Mouse (Mus musculus) limb, embryonic 11.5 days (tissue): ENCODE measurements at regions not wholly inside any gene's neighbourhood (a gene's known extent, or its start where the extent isn't known, plus 50 kb on each side); places are given as distances from the start of the nearest gene placed in this dataset.

ENCODE experiments used
- ATAC-seq: fragments of 200-750 bp; cut with Nextera tagmentation; 2 replicates; pipeline ENCODE4 v1.8.0; 2017; ENCODE audit warnings: low read depth; ENCODE audit not compliant: insufficient number of reproducible peaks, low FRiP score, low TSS enrichment
- DNase-seq: peaks from one replicate; pipeline ENCODE4 v3.0.0-alpha.2; 2015; ENCODE audit warnings: low spot score
- H3K27ac ChIP-seq: fragments of 300-500 bp; sonication (generic); replicated peaks from 2 replicates; pipeline ENCODE4 v1.5.1; 2014; ENCODE audit warnings: low read depth, mild to moderate bottlenecking, low read length
- H3K27me3 ChIP-seq: fragments of 300-500 bp; sonication (generic); 2 replicates; pipeline ENCODE4 v1.6.1; 2014; ENCODE audit warnings: mild to moderate bottlenecking, low read length, mixed read lengths; ENCODE audit not compliant: control insufficient read depth, insufficient read depth
- H3K36me3 ChIP-seq: fragments of 300-500 bp; sonication (generic); 2 replicates; pipeline ENCODE4 v1.6.1; 2014; ENCODE audit warnings: mild to moderate bottlenecking, low read length, moderate library complexity, mixed read lengths; ENCODE audit not compliant: control insufficient read depth, insufficient read depth
- H3K4me1 ChIP-seq: fragments of 300-500 bp; sonication (generic); 2 replicates; pipeline ENCODE4 v1.6.1; 2014; ENCODE audit warnings: low read length, mixed read lengths; ENCODE audit not compliant: control insufficient read depth, insufficient read depth
- H3K4me2 ChIP-seq: fragments of 300-500 bp; sonication (generic); 2 replicates; pipeline ENCODE4 v1.6.1; 2014; ENCODE audit warnings: low read depth, mild to moderate bottlenecking, moderate library complexity; ENCODE audit not compliant: severe bottlenecking
- H3K4me3 ChIP-seq: fragments of 300-500 bp; sonication (generic); 2 replicates; pipeline ENCODE4 v1.5.1; 2014; ENCODE audit warnings: low read depth, low read length
- H3K9ac ChIP-seq: fragments of 300-500 bp; sonication (generic); 2 replicates; pipeline ENCODE4 v1.6.1; 2014; ENCODE audit warnings: mild to moderate bottlenecking, low read length
- H3K9me3 ChIP-seq: fragments of 300-500 bp; sonication (generic); 2 replicates; pipeline ENCODE4 v1.6.1; 2016; ENCODE audit warnings: low read length; ENCODE audit not compliant: control insufficient read depth
- WGBS: fragments of 180-500 bp; shearing (Covaris S2); extraction: QIAGEN DNeasy Blood & Tissue Kit; methylation state at CpG from one replicate; pipeline ENCODE4 v1.1.7; 2014; 5-methylcytosine and 5-hydroxymethylcytosine counted together

DNA sequence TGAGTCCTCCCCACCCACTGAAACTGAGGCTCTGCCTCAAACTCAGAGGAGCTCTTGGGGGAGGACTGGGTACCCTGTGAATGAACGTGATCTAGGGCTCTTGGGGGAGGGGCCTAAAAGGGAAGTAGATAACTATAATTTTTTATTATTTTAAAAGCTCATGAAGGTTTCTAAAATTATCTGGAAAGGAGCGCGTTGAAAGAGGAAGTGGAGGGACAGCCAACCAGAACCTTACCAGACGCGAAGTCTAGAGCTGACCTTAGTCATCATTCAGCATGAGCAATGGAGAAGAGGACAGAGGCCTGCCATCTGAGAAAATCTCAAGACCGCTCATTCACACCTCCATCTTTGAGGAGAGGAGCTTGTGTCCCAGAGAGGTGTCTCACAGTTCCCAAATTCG is 98.0 kb upstream of the Atxn1 start:
- Histone ChIP-seq H3K36me3 (no peaks in the 10 kb centered on the region), H3K4me3 (no peak overlapping the region), H3K27me3 (no peaks in the 10 kb centered on the region), H3K27ac (no peak overlapping the region), H3K4me1 (no peaks in the 10 kb centered on the region), H3K9ac (no peak overlapping the region), H3K4me2 (no peak overlapping the region), H3K9me3 (no peaks in the 10 kb centered on the region)
- no peak for ATAC-seq
- no peak for DNase-seq
- 92% methylated on average over 7 of the region's 7 CpGs for WGBS

DNA sequence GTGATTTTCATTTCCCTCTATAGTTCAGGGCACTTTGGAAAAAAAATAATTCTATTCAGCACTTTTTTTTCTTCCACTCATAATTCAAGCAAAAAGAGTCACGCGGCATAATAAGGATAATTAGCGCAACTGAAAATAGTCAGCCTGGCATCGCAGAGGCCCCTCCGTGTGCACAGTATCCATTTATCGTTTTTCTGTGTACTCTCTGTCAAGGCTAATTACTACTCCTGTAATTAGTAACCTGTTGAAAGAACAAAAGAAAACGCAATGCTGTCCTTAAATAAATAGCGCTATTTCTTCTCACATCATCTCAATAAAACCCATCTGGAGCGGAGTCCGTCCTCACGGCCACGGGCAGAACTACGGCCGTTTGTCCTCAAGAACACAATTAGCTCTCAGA is 95.1 kb upstream of the Atxn1 start:
- 85% methylated on average over 14 of the region's 14 CpGs for WGBS

DNA sequence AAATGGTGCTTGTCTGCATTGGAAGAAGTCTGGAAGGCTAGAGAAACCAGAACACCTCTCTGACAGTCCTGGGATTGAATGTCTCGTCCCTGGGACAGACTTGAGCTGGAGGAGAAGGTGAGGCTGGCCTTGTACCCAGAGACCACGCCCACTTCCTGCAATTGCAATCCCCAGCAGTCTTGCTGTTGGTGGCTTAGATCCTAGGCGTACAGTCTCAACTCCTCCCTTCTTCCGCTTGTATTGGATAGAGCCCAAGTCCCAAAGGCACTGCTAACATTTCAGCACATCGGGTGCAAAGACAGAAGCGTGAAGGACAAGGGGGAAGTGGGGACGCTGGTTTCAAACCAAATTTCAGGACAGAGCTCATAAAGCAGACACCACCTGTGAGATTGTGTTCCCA is 94.1 kb upstream of the Atxn1 start:
- DNase-seq = no peak
- no peak overlapping the region for H3K9ac ChIP-seq
- H3K27me3 ChIP-seq = no peaks in the 10 kb centered on the region
- H3K4me1 ChIP-seq = no peaks in the 10 kb centered on the region
- no peak overlapping the region for H3K27ac ChIP-seq
- no peaks in the 10 kb centered on the region for H3K9me3 ChIP-seq
- H3K36me3 ChIP-seq = no peaks in the 10 kb centered on the region
- no peak overlapping the region for H3K4me2 ChIP-seq
- no peak for ATAC-seq
- H3K4me3 ChIP-seq = no peak overlapping the region
- WGBS = 49% methylated on average over 7 of the region's 7 CpGs

More for the DNA sequence above, 95.1 kb upstream of the Atxn1 start:
- Histone ChIP-seq H3K4me1 (no peaks in the 10 kb centered on the region), H3K9ac (no peak overlapping the region), H3K4me3 (no peak overlapping the region), H3K27ac (no peak overlapping the region), H3K27me3 (no peaks in the 10 kb centered on the region), H3K9me3 (no peaks in the 10 kb centered on the region), H3K36me3 (no peaks in the 10 kb centered on the region), H3K4me2 (no peak overlapping the region)
- DNase-seq = no peak
- no peak for ATAC-seq

DNA sequence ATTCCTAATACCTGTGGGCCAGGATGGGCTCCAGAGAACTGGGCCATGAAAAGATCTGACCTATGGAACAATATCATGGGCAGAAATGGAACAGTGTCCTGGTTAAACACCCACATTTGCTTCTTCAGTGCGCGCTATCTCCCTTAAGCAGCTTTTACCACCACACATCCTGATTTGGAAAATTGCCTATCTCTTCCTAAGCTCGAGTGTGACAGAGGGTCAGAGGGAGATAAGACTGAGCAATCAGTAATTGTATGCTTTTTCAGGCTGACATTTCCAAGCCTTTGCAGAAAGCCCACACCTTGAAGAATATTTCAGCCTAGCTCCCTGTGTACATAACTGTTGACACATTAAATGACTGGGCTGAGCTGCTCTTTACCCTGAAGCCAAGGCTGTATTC is 93.5 kb upstream of the Atxn1 start:
- H3K4me3 ChIP-seq = no peak overlapping the region
- H3K27me3 ChIP-seq = no peaks in the 10 kb centered on the region
- H3K4me1 ChIP-seq = no peaks in the 10 kb centered on the region
- 88% methylated on average over 3 of the region's 3 CpGs for WGBS
- no peaks in the 10 kb centered on the region for H3K36me3 ChIP-seq
- DNase-seq (no peak), ATAC-seq (no peak)
- no peaks in the 10 kb centered on the region for H3K9me3 ChIP-seq
- H3K9ac ChIP-seq = no peak overlapping the region
- no peak overlapping the region for H3K4me2 ChIP-seq
- H3K27ac ChIP-seq = no peak overlapping the region

DNA sequence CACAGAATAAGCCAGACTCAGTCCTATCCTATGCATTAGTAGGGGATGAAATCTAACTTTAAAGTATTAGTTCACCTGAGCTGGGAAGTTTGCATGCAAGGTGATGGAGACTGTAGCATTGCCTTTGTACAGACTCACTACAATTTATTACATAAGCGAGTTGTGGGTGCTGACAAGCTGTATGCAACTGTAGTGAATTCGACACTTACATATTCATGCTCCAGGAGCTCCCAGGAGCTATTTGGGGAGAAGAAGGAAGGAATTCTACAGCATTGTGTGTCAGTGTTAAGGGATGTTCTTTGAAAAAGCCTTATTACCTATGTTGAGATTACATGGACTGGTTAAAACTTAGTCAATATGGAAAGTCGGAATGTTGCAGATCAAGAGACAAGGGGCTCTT is 90.6 kb upstream of the Atxn1 start:
- Histone ChIP-seq H3K4me2 (no peak overlapping the region), H3K27me3 (no peaks in the 10 kb centered on the region), H3K9me3 (no peaks in the 10 kb centered on the region), H3K36me3 (no peaks in the 10 kb centered on the region), H3K4me3 (no peak overlapping the region), H3K4me1 (no peaks in the 10 kb centered on the region), H3K27ac (no peak overlapping the region), H3K9ac (no peak overlapping the region)
- DNase-seq (no peak), ATAC-seq (no peak)
- 88% methylated on average over 3 of the region's 3 CpGs for WGBS

DNA sequence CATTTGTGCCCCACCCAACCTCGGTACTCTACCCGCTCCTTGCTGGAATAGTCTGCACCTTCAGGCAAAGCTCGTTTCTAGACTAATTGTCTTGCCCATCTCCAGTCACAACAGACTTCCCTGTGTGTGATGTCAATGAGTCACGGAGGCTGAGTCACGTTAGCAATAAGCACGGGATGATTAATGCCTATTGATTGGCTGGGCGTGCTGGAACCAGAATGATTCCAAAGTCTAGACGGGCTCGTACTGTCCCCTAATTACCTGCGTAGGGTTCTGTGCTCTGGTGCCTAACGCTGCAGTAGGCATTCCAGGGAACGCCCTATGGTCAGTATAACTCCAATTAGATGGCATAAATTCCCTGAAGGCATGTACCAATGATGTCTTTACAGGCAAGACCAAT is 78.8 kb upstream of the Atxn1 start:
- no peaks in the 10 kb centered on the region for H3K27me3 ChIP-seq
- ATAC-seq (no peak), DNase-seq (no peak)
- no peaks in the 10 kb centered on the region for H3K36me3 ChIP-seq
- H3K4me3 ChIP-seq = no peak overlapping the region
- no peaks in the 10 kb centered on the region for H3K9me3 ChIP-seq
- WGBS = 70% methylated on average over 12 of the region's 12 CpGs
- no peak overlapping the region for H3K4me2 ChIP-seq
- no peak overlapping the region for H3K9ac ChIP-seq
- H3K4me1 ChIP-seq = no peaks in the 10 kb centered on the region
- no peak overlapping the region for H3K27ac ChIP-seq

DNA sequence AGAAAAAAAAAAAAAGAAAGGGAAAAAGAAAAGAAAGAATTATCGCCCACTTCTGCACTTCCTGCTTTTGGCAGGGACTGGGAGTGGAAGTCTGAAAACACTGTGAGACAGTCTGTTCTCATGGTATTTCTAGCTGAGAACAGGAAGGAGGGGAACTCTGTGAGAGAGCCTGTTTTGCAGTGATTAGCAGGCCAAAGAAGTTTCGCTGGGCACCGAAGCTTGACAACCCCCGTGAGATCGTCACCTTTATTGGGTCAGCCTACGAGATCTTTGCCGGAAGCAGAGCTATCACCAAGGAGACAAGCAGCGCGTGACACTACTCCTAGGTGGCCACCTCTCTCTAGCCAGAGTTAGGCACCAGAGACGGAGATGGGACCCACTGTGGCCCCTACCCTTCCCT is 78.2 kb upstream of the Atxn1 start:
- DNase-seq (no peak), ATAC-seq (no peak)
- Histone ChIP-seq H3K36me3 (no peaks in the 10 kb centered on the region), H3K4me3 (no peak overlapping the region), H3K9me3 (no peaks in the 10 kb centered on the region), H3K9ac (no peak overlapping the region), H3K4me2 (no peak overlapping the region), H3K4me1 (no peaks in the 10 kb centered on the region), H3K27ac (no peak overlapping the region), H3K27me3 (no peaks in the 10 kb centered on the region)
- 67% methylated on average over 10 of the region's 10 CpGs for WGBS

DNA sequence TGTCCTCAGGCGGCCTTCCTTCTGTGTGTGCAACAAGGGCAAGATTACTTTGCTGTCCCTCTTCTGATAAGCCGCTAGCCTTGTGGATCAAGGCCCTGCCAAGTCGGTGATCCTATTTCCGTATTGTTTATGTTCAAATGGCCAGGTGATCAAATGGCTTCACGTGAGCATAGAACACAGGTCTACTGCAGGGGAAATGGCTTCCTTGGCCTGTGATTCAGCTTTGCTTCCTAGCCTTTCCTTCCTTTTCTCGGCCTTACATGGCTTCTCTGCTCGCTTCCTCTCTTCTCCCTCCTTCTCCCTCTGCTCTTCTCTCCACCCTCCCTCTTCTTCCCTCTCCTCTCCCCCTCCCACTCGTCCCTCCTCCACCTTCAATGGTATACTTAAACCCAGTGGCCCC is 77.4 kb upstream of the Atxn1 start:
- no peak overlapping the region for H3K4me3 ChIP-seq

DNA sequence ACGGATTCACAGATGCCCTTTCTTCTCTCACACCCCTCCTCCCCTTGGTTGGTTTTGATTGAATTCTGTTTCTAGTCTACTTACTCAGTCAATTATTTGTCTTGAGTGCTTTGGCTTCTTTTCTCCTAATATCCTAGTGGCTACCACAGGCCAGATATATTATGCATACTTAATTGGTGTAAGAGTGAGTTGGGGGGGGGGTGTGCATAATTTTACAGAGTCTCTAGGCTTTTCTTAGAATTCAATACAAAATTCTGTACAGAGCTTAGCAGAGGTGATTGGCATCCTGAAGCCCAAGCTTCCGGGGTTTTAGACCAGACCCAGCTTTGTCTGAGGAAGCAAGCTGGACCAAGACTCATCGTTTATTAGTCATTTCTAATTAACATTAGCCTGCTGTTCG is 76.7 kb upstream of the Atxn1 start:
- ATAC-seq = no peak
- 90% methylated on average over 4 of the region's 4 CpGs for WGBS

More for the DNA sequence above, 77.4 kb upstream of the Atxn1 start:
- Histone ChIP-seq H3K4me2 (no peak overlapping the region), H3K4me1 (no peaks in the 10 kb centered on the region), H3K9ac (no peak overlapping the region), H3K9me3 (no peaks in the 10 kb centered on the region), H3K27ac (no peak overlapping the region), H3K36me3 (no peaks in the 10 kb centered on the region), H3K27me3 (no peaks in the 10 kb centered on the region)
- whole genome bisulfite sequencing = 83% methylated on average over 8 of the region's 8 CpGs
- DNase-seq = no peak
- no peak for ATAC-seq

More for the DNA sequence above, 76.7 kb upstream of the Atxn1 start:
- no peak overlapping the region for H3K4me3 ChIP-seq
- H3K4me2 ChIP-seq = no peak overlapping the region
- H3K9ac ChIP-seq = no peak overlapping the region
- H3K9me3 ChIP-seq = no peaks in the 10 kb centered on the region
- no peak overlapping the region for H3K27ac ChIP-seq
- DNase-seq = no peak
- no peaks in the 10 kb centered on the region for H3K36me3 ChIP-seq
- H3K4me1 ChIP-seq = no peaks in the 10 kb centered on the region
- no peaks in the 10 kb centered on the region for H3K27me3 ChIP-seq
